Mouse (Mus musculus) bone marrow, adult 2 months (tissue): ENCODE data around the gene Rasd1.

Source experiments
- CTCF ChIP-seq: fragments of 200-500 bp; IDR thresholded peaks from 2 replicates; pipeline ENCODE4 v1.5.1; 2011; ENCODE audit warnings: low read length, control low read depth; ENCODE audit not compliant: control insufficient read depth, insufficient read depth
- POLR2A ChIP-seq: fragments of 200-500 bp; IDR thresholded peaks from 2 replicates; pipeline ENCODE4 v1.6.1; 2011; ENCODE audit warnings: low read depth, mild to moderate bottlenecking, control low read depth, low read length, borderline replicate concordance; ENCODE audit not compliant: control insufficient read depth

- TF ChIP-seq POLR2A (no peak), CTCF (no peak)
Observed at GRCm38 (mm10) chr11:59964163-59964758, 483 bp downstream of the Rasd1 start.
